Mouse (Mus musculus) sigmoid colon, adult 10 weeks (tissue): ENCODE results near the gene Tgif2lx2. TPM values are rescaled to one million over a fixed set of nuclear protein-coding genes. Genes with fewer than 3 reads are reported as not detected.

Source experiments
- polyA plus RNA-seq: library from polyadenylated mRNA; stranded (reverse); fragments of 350-450 nt; fragmentation: Illumina TruSeq; extraction: RNeasy Lipid Tissue Mini Kit (QIAGEN cat#74804); gene quantifications from one replicate; pipeline ENCODE4 v1.2.3, GENCODE M21; 2014; ENCODE audit warnings: low read depth, low replicate concordance

The Tgif2lx2 gene
- polyA plus RNA-seq = not detected

GRCm38 (mm10) chrX:118426927-118427326 lies at the start of gene Tgif2lx2:
Tgif2lx2 (plus strand) TSS chrX:118427227.

Other genes with a start within 250 kb of the Tgif2lx2 start
- not detected for gene Tgif2lx1, start 53.5 kb downstream of the Tgif2lx2 start, polyA plus RNA-seq